Mouse (Mus musculus): ENCODE results near the gene Slc38a10. TPM values are rescaled to one million over a fixed set of nuclear protein-coding genes. Genes with fewer than 3 reads are reported as not detected.

Slc38a10 gene
- polyA plus RNA-seq, 1 experiment from 2014 or later = 77.1 TPM

GRCm38 (mm10) chr11:120158828-120159227, 7.7 kb upstream of the Slc38a10 start:
- Histone ChIP-seq H3K27ac (ENCODE audit: low read depth) (no peak overlapping the region), H3K27me3 (replicated peaks; ENCODE audit: control insufficient read depth, insufficient read depth, low read length) (no peaks in the 10 kb centered on the region), H3K4me2 (ENCODE audit: low read length) (no peak overlapping the region), H3K36me3 (ENCODE audit: control insufficient read depth, insufficient read depth, low read length) (no peaks in the 10 kb centered on the region), H3K9me3 (ENCODE audit: control insufficient read depth, low read length) (no peaks in the 10 kb centered on the region), H3K9ac (ENCODE audit: low read length) (no peak overlapping the region), H3K4me1 (replicated peaks; ENCODE audit: control insufficient read depth, insufficient read depth, low read length) (peaks cover 1% of the 10 kb centered on the region), H3K4me3 (ENCODE audit: low read depth, low read length) (no peak overlapping the region)
- DNase-seq (ENCODE audit: low spot score) (no peak), ATAC-seq (replicated peaks; ENCODE audit: low FRiP score, low TSS enrichment, low read depth) (0 out of 2 replicates have a peak, but pooled peaks have one; percentile 17)
- 51% methylated on average over 5 of the region's 5 CpGs for WGBS

- DNase-seq (ENCODE audit: low spot score) (peak; percentile 73), ATAC-seq (replicated peaks; ENCODE audit: low FRiP score, low TSS enrichment, low read depth) (peak; percentile 30; the same call in 1 of the 2 replicates)
- Histone ChIP-seq H3K4me3 (ENCODE audit: low read depth, low read length) (peak overlapping the region; percentile 91), H3K4me1 (replicated peaks; ENCODE audit: control insufficient read depth, insufficient read depth, low read length) (peaks cover 11% of the 10 kb centered on the region), H3K36me3 (ENCODE audit: control insufficient read depth, insufficient read depth, low read length) (peaks cover 13% of the 10 kb centered on the region; the same call in 1 of the 2 replicates), H3K27ac (ENCODE audit: low read depth) (peak overlapping the region; percentile 73), H3K9me3 (ENCODE audit: control insufficient read depth, low read length) (no peaks in the 10 kb centered on the region), H3K27me3 (replicated peaks; ENCODE audit: control insufficient read depth, insufficient read depth, low read length) (no peaks in the 10 kb centered on the region), H3K9ac (ENCODE audit: low read length) (peak overlapping the region; percentile 84), H3K4me2 (ENCODE audit: low read length) (peak overlapping the region; percentile 47)
- under 1% methylated on average over 44 of the region's 44 CpGs for WGBS
Observed at GRCm38 (mm10) chr11:120150440-120151112, 570 bp downstream of the Slc38a10 start.

GRCm38 (mm10) chr11:120149510-120150200, 1.5 kb downstream of the Slc38a10 start:
- peak overlapping the region; percentile 47 for H3K4me2 ChIP-seq (ENCODE audit: low read length)
- H3K27ac ChIP-seq (ENCODE audit: low read depth) = no peak overlapping the region
- H3K36me3 ChIP-seq (ENCODE audit: control insufficient read depth, insufficient read depth, low read length) = peaks cover 13% of the 10 kb centered on the region; the same call in 1 of the 2 replicates
- H3K9ac ChIP-seq (ENCODE audit: low read length) = peak overlapping the region; percentile 84; the same call in 1 of the 2 replicates
- H3K27me3 ChIP-seq (replicated peaks; ENCODE audit: control insufficient read depth, insufficient read depth, low read length) = no peaks in the 10 kb centered on the region
- peaks cover 11% of the 10 kb centered on the region for H3K4me1 ChIP-seq (replicated peaks; ENCODE audit: control insufficient read depth, insufficient read depth, low read length)
- WGBS = 45% methylated on average over 6 of the region's 6 CpGs
- peak overlapping the region; percentile 91 for H3K4me3 ChIP-seq (ENCODE audit: low read depth, low read length)
- ATAC-seq (replicated peaks; ENCODE audit: low FRiP score, low TSS enrichment, low read depth) (no peak), DNase-seq (ENCODE audit: low spot score) (no peak)
- no peaks in the 10 kb centered on the region for H3K9me3 ChIP-seq (ENCODE audit: control insufficient read depth, low read length)

- H3K27me3 ChIP-seq (replicated peaks; ENCODE audit: control insufficient read depth, insufficient read depth, low read length) = no peaks in the 10 kb centered on the region
- H3K27ac ChIP-seq (ENCODE audit: low read depth) = no peak overlapping the region
- 81% methylated on average over 8 of the region's 8 CpGs for WGBS
- H3K9me3 ChIP-seq (ENCODE audit: control insufficient read depth, low read length) = no peaks in the 10 kb centered on the region
- peaks cover 17% of the 10 kb centered on the region for H3K4me1 ChIP-seq (replicated peaks; ENCODE audit: control insufficient read depth, insufficient read depth, low read length)
- H3K4me2 ChIP-seq (ENCODE audit: low read length) = no peak overlapping the region
- no peak overlapping the region for H3K9ac ChIP-seq (ENCODE audit: low read length)
- no peak overlapping the region for H3K4me3 ChIP-seq (ENCODE audit: low read depth, low read length)
- DNase-seq (ENCODE audit: low spot score) = no peak
- H3K36me3 ChIP-seq (ENCODE audit: control insufficient read depth, insufficient read depth, low read length) = peaks cover 13% of the 10 kb centered on the region; the same call in 1 of the 2 replicates
- no peak for ATAC-seq (replicated peaks; ENCODE audit: low FRiP score, low TSS enrichment, low read depth)
Observed at GRCm38 (mm10) chr11:120148201-120148855, 2.8 kb downstream of the Slc38a10 start.

- H3K27ac ChIP-seq (ENCODE audit: low read depth) = no peak overlapping the region
- no peak overlapping the region for H3K9ac ChIP-seq (ENCODE audit: low read length)
- 65% methylated on average over 13 of the region's 13 CpGs for WGBS
- H3K4me2 ChIP-seq (ENCODE audit: low read length) = no peak overlapping the region
- no peaks in the 10 kb centered on the region for H3K9me3 ChIP-seq (ENCODE audit: control insufficient read depth, low read length)
- no peak overlapping the region for H3K4me3 ChIP-seq (ENCODE audit: low read depth, low read length)
- ATAC-seq (replicated peaks; ENCODE audit: low FRiP score, low TSS enrichment, low read depth) (no peak), DNase-seq (ENCODE audit: low spot score) (no peak)
- peaks cover 22% of the 10 kb centered on the region; the same call in 1 of the 2 replicates for H3K36me3 ChIP-seq (ENCODE audit: control insufficient read depth, insufficient read depth, low read length)
- H3K27me3 ChIP-seq (replicated peaks; ENCODE audit: control insufficient read depth, insufficient read depth, low read length) = no peaks in the 10 kb centered on the region
- H3K4me1 ChIP-seq (replicated peaks; ENCODE audit: control insufficient read depth, insufficient read depth, low read length) = peaks cover 6% of the 10 kb centered on the region
Observed at GRCm38 (mm10) chr11:120143708-120144497, 7.2 kb downstream of the Slc38a10 start.

- Histone ChIP-seq H3K27ac (ENCODE audit: low read depth) (peak overlapping the region; percentile 54; the same call in 1 of the 2 replicates), H3K9me3 (ENCODE audit: control insufficient read depth, low read length) (no peaks in the 10 kb centered on the region), H3K27me3 (replicated peaks; ENCODE audit: control insufficient read depth, insufficient read depth, low read length) (no peaks in the 10 kb centered on the region), H3K36me3 (ENCODE audit: control insufficient read depth, insufficient read depth, low read length) (peaks cover 29% of the 10 kb centered on the region; the same call in 1 of the 2 replicates), H3K9ac (ENCODE audit: low read length) (no peak overlapping the region), H3K4me3 (ENCODE audit: low read depth, low read length) (no peak overlapping the region), H3K4me2 (ENCODE audit: low read length) (no peak overlapping the region), H3K4me1 (replicated peaks; ENCODE audit: control insufficient read depth, insufficient read depth, low read length) (peaks cover 6% of the 10 kb centered on the region)
- DNase-seq (ENCODE audit: low spot score) = no peak
- WGBS = 76% methylated on average over 3 of the region's 3 CpGs
- ATAC-seq (replicated peaks; ENCODE audit: low FRiP score, low TSS enrichment, low read depth) = no peak; the same call in 1 of the 2 replicates
Observed at GRCm38 (mm10) chr11:120142601-120143051, 8.5 kb downstream of the Slc38a10 start.

GRCm38 (mm10) chr11:120140255-120140654, 10.9 kb downstream of the Slc38a10 start:
- Histone ChIP-seq H3K4me3 (ENCODE audit: low read depth, low read length) (no peak overlapping the region), H3K27ac (ENCODE audit: low read depth) (no peak overlapping the region), H3K4me1 (replicated peaks; ENCODE audit: control insufficient read depth, insufficient read depth, low read length) (peaks cover 6% of the 10 kb centered on the region)

GRCm38 (mm10) chr11:120139309-120139731, 11.8 kb downstream of the Slc38a10 start:
- H3K4me3 ChIP-seq (ENCODE audit: low read depth, low read length) = no peak overlapping the region
- WGBS = 85% methylated on average over 10 of the region's 10 CpGs
- H3K36me3 ChIP-seq (ENCODE audit: control insufficient read depth, insufficient read depth, low read length) = peaks cover 20% of the 10 kb centered on the region
- no peaks in the 10 kb centered on the region for H3K9me3 ChIP-seq (ENCODE audit: control insufficient read depth, low read length)
- no peak overlapping the region for H3K4me2 ChIP-seq (ENCODE audit: low read length)
- H3K9ac ChIP-seq (ENCODE audit: low read length) = no peak overlapping the region
- DNase-seq (ENCODE audit: low spot score) (no peak), ATAC-seq (replicated peaks; ENCODE audit: low FRiP score, low TSS enrichment, low read depth) (no peak)
- H3K27ac ChIP-seq (ENCODE audit: low read depth) = no peak overlapping the region
- H3K4me1 ChIP-seq (replicated peaks; ENCODE audit: control insufficient read depth, insufficient read depth, low read length) = peaks cover 6% of the 10 kb centered on the region
- H3K27me3 ChIP-seq (replicated peaks; ENCODE audit: control insufficient read depth, insufficient read depth, low read length) = no peaks in the 10 kb centered on the region

More at GRCm38 (mm10) chr11:120140255-120140654, 10.9 kb downstream of the Slc38a10 start:
- Histone ChIP-seq H3K9ac (ENCODE audit: low read length) (no peak overlapping the region), H3K9me3 (ENCODE audit: control insufficient read depth, low read length) (no peaks in the 10 kb centered on the region), H3K27me3 (replicated peaks; ENCODE audit: control insufficient read depth, insufficient read depth, low read length) (no peaks in the 10 kb centered on the region), H3K4me2 (ENCODE audit: low read length) (no peak overlapping the region), H3K36me3 (ENCODE audit: control insufficient read depth, insufficient read depth, low read length) (peaks cover 17% of the 10 kb centered on the region; the same call in 1 of the 2 replicates)
- 76% methylated on average over 6 of the region's 6 CpGs for WGBS
- ATAC-seq (replicated peaks; ENCODE audit: low FRiP score, low TSS enrichment, low read depth) (no peak), DNase-seq (ENCODE audit: low spot score) (no peak)

Measured in intestine, embryonic 14.5 days (tissue).